Mouse (Mus musculus) E14TG2a.4 (cell line): ENCODE measurements around the gene Imp3.

Source experiments
- H3K27me3 ChIP-seq: 2 replicates; pipeline ENCODE4 v1.6.1; 2014; ENCODE audit warnings: low read length, control low read depth; ENCODE audit not compliant: insufficient read depth
- H3K36me3 ChIP-seq: 2 replicates; pipeline ENCODE4 v1.6.1; 2014; ENCODE audit warnings: low read length, control low read depth; ENCODE audit not compliant: insufficient read depth
- H3K4me1 ChIP-seq: replicated peaks from 2 replicates; pipeline ENCODE4 v1.6.1; 2014; ENCODE audit warnings: low read depth, low read length, control low read depth
- H3K4me3 ChIP-seq: replicated peaks from 2 replicates; pipeline ENCODE4 v1.5.1; 2014; ENCODE audit warnings: mild to moderate bottlenecking, low read length
- H3K9me3 ChIP-seq: 2 replicates; pipeline ENCODE4 v1.6.1; 2014; ENCODE audit warnings: low read length, control low read depth
- CTCF ChIP-seq: conservative IDR thresholded peaks from 2 replicates; pipeline ENCODE4 v1.5.1; 2014; ENCODE audit warnings: low read length
- NANOG ChIP-seq: IDR thresholded peaks from 2 replicates; pipeline ENCODE4 v1.6.1; 2014; ENCODE audit warnings: borderline replicate concordance, low read length, mixed read lengths
- POU5F1 ChIP-seq: IDR thresholded peaks from 2 replicates; pipeline ENCODE4 v1.6.1; 2014; ENCODE audit warnings: low read length, borderline replicate concordance

The Imp3 gene

GRCm38 (mm10) chr9:56915116-56915515, 22.2 kb upstream of the Imp3 start:
- H3K36me3 ChIP-seq, result no peaks in the 10 kb centered on the region
- H3K27me3 ChIP-seq, result peaks cover 15% of the 10 kb centered on the region
- no peaks in the 10 kb centered on the region for H3K9me3 ChIP-seq
- H3K4me1 ChIP-seq, result peaks cover 60% of the 10 kb centered on the region
- no peak overlapping the region for H3K4me3 ChIP-seq
- TF ChIP-seq NANOG, result no peak
- TF ChIP-seq CTCF, result peak; percentile 9; the same call in 1 of the 2 replicates

DNA sequence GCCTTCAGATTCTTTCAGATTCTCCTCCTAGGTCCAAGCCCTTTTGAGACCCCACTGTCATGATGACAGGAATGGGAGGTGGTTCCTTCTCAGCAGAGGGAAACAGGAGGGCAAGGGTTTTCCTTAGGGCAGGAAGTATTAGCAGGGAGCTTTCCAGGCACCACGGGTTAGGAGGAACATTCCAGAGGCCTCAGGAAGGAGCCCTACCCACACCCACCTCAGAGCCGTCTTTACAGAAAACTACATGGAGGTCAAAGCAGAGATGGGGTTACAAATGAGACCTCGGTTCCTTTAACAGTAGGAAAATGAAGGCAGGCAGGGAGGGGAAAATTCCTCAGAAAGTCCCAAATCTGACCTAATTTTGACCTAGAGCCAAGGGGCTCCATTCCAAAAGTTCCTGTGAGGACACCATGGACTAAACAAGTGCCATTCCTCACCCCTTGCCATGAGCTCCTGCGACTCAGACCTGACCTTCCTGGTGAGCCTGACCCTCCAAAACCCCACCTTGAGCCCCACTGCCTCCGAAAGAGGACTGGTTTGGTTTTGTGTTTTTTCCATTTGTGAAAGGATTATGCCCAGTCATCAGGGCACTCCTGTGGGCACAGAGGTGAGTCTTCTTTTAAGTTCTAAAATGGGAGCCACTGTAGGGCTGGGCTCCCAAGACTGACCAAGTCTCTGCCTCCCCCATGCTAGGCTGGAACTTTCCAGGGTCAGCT, 21.4 kb upstream of the Imp3 start:
- TF ChIP-seq CTCF (no peak), POU5F1 (no peak), NANOG (no peak)
- Histone ChIP-seq H3K4me1 (peaks cover 53% of the 10 kb centered on the region), H3K27me3 (peaks cover 15% of the 10 kb centered on the region), H3K9me3 (no peaks in the 10 kb centered on the region), H3K4me3 (no peak overlapping the region), H3K36me3 (no peaks in the 10 kb centered on the region)

DNA sequence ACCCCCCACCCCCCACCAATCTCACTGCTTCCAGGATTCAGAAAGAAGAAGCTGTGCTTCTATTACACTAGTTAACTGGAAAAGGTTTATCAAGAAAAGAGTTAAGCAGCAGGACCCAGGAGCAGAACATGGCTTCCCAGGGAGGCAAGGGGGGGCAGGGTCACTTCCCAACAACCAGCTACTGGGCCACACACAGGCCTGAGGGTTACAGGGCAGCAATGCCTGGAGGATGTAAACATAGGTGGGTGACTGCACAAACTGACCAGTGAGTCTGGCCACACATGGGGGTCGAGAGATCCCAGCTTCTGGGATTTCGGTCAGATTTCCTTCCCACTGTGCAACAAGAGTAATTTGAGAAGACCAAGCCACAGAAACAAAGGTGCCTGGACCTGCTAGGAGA, 20.1 kb upstream of the Imp3 start:
- H3K36me3 ChIP-seq, result no peaks in the 10 kb centered on the region
- H3K9me3 ChIP-seq, result 0 out of 2 replicates have a peak, but pooled peaks cover 4% of the 10 kb centered on the region
- H3K4me3 ChIP-seq, result no peak overlapping the region
- TF ChIP-seq POU5F1 (no peak), NANOG (no peak), CTCF (no peak)
- peaks cover 49% of the 10 kb centered on the region for H3K4me1 ChIP-seq
- H3K27me3 ChIP-seq, result peaks cover 17% of the 10 kb centered on the region

- peaks cover 49% of the 10 kb centered on the region for H3K4me1 ChIP-seq
- H3K27me3 ChIP-seq, result peaks cover 17% of the 10 kb centered on the region
- no peaks in the 10 kb centered on the region for H3K36me3 ChIP-seq
- no peak overlapping the region for H3K4me3 ChIP-seq
- H3K9me3 ChIP-seq, result 0 out of 2 replicates have a peak, but pooled peaks cover 4% of the 10 kb centered on the region
- TF ChIP-seq CTCF (no peak), POU5F1 (no peak), NANOG (no peak)
Observed at GRCm38 (mm10) chr9:56918466-56918865, 18.8 kb upstream of the Imp3 start.

DNA sequence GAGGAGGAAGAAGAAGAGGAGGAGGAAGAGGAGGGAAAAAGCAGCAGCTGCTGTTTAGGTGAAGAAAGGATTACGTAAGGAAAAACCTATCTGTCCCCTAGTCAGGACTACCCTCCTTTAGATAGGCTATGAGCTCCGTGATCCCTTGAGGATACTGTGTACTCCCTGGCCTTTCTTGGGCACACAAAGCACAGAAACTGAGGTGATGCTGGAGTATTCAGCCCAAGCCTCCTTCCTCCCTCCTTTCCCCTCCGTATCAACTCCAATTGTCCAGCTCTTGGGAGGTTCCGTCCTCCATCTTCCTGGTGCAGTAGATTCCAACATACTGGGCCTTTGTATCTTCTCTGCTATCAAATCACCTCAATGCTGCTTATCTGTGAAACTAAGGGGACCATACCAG, 14.5 kb upstream of the Imp3 start:
- TF ChIP-seq POU5F1 (no peak), CTCF (no peak), NANOG (no peak)
- Histone ChIP-seq H3K27me3 (peaks cover 60% of the 10 kb centered on the region), H3K4me1 (peaks cover 49% of the 10 kb centered on the region), H3K4me3 (no peak overlapping the region), H3K9me3 (0 out of 2 replicates have a peak, but pooled peaks cover 4% of the 10 kb centered on the region), H3K36me3 (no peaks in the 10 kb centered on the region)

DNA sequence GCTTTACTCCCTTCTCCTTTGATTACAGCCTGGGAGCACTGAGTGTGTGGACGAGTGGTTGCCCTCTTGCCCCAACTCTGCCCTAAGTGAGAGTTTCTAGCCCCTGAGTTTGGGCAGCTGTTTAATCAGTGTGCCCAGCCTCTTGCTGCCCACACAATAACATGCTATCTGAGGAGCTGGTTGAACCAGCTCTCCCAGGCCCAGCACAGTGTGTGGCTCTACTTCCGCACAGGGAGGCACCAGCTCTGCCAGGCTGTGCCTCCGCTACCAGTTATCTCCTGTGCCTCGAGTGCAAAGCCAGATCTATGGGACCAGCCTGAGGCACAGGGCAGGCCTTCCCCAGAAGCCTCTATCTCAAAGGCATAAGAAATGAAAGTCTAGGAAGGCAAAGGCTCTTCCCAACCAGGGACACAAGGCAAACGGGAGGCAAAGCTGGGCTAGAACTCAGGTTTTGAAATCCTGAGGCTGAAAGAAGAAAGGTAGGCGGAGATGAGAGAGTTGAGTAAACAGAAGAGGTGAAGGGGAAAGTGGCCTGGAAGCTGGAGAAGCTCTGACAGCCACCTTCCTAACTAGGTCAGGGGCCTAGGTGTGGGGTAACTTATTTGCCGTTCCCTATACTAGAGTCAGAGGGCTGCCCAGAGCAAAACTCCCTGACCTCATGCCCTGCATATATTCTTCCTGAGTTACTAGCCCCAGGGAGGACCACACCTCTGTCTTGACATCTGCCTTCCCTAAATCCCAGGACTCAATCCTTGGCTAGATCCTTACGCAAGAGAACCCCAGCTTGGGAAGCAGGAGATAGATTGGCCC, 13.2 kb upstream of the Imp3 start:
- H3K9me3 ChIP-seq, result 0 out of 2 replicates have a peak, but pooled peaks cover 4% of the 10 kb centered on the region
- TF ChIP-seq POU5F1 (no peak), NANOG (no peak), CTCF (no peak)

DNA sequence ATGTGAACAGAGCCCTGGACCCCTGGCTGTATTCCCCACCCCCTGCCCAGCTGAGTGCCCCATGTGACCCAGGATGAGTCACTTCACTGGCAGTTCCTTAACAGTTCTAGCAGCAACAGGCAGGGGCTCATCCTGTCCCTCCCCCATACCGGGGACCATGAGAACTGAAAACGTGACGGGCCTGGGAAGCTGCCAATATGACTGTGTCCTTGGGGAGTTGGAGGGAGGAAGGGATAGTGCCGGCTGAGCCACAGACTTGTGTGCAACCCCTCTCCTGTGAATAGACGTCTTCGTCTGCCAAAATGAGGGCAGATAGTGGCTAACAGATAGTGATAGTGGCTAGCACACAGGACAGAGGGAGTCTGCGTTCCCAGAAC, 12.6 kb upstream of the Imp3 start:
- H3K36me3 ChIP-seq, result no peaks in the 10 kb centered on the region
- H3K9me3 ChIP-seq, result 0 out of 2 replicates have a peak, but pooled peaks cover 4% of the 10 kb centered on the region
- TF ChIP-seq NANOG (no peak), POU5F1 (no peak), CTCF (no peak)
- peaks cover 74% of the 10 kb centered on the region for H3K27me3 ChIP-seq
- H3K4me1 ChIP-seq, result peaks cover 49% of the 10 kb centered on the region
- no peak overlapping the region for H3K4me3 ChIP-seq

More for the DNA sequence above, 13.2 kb upstream of the Imp3 start:
- H3K27me3 ChIP-seq, result peaks cover 73% of the 10 kb centered on the region
- no peaks in the 10 kb centered on the region for H3K36me3 ChIP-seq
- H3K4me1 ChIP-seq, result peaks cover 48% of the 10 kb centered on the region
- H3K4me3 ChIP-seq, result no peak overlapping the region

DNA sequence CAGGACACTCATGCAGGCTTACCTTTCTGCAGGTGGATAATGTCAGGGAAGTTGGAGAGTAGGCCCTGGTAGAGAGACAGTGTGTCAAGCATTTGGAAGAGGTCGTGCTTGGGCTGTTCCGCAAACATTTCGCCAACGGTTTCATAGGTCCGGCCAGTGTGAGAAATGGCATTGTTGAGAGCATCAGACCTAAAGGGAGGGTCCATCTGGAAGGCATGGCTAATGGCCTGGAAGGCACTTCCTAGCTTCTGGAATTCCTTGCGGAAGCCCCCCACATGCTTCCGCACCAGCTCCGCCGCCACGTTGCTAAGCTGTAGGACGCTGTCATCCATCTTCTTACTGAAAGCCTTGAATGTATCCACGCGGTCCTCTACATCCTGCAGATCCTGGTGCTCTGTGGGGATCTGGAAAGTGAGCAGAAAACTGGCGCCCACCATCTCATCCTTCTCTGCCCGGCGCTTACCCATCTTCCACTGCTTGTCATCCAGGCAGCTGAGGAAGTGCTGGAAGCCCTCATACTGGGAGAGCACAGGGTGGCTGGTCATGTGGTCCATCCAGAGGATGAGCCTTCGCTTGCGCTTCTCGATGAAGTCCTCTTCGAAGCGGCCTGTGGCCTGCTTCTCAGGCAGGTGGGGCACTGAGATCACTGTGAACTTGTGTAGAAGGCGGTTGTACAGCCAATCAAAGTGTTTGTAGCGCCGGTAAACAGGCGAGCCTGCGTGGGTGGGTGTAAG, 11.8 kb upstream of the Imp3 start:
- Histone ChIP-seq H3K4me3 (peak overlapping the region; percentile 48), H3K9me3 (0 out of 2 replicates have a peak, but pooled peaks cover 4% of the 10 kb centered on the region), H3K4me1 (peaks cover 49% of the 10 kb centered on the region), H3K27me3 (peaks cover 83% of the 10 kb centered on the region), H3K36me3 (no peaks in the 10 kb centered on the region)
- TF ChIP-seq POU5F1 (no peak), CTCF (no peak)
